Mouse (Mus musculus) urinary bladder, adult 2 months (tissue): ENCODE data around the gene Gmds. TPM values are rescaled to one million over a fixed set of nuclear protein-coding genes. Genes with fewer than 3 reads are reported as not detected.

Source experiments
- DNase-seq: peaks from one replicate; pipeline ENCODE4 v3.0.0; 2022; ENCODE audit warnings: low spot score
- polyA plus RNA-seq: library from polyadenylated mRNA; depleted of rRNA; stranded (reverse); fragments of >200 nt; gene quantifications from 2 replicates; pipeline ENCODE4 v1.2.3, GENCODE M21; 2012

The Gmds gene
- polyA plus RNA-seq, 1 experiment: 15.4 TPM

GRCm38 (mm10) chr13:32026226-32026975 is 312.1 kb downstream of the Gmds start:
- no peak for DNase-seq

DNA sequence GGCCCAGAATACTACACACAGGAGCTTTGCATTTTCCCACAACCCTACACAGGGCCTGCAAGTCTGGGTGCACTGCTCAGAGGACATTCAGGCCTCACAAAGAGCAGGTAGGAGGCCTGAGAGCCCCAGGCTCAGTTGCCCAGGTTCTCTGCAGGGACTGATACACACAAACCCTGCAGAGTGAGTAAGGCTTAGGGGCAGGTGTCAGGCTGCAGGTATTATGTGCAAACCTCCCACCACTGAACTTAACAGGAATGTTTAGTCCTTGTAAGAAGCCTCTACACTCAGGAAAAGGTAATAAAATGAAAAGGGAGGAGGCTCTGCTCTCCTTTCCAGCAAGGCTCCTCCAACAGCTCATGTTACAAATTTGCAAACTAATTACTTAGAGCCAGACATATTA is 313.7 kb downstream of the Gmds start:
- DNase-seq: no peak

DNA sequence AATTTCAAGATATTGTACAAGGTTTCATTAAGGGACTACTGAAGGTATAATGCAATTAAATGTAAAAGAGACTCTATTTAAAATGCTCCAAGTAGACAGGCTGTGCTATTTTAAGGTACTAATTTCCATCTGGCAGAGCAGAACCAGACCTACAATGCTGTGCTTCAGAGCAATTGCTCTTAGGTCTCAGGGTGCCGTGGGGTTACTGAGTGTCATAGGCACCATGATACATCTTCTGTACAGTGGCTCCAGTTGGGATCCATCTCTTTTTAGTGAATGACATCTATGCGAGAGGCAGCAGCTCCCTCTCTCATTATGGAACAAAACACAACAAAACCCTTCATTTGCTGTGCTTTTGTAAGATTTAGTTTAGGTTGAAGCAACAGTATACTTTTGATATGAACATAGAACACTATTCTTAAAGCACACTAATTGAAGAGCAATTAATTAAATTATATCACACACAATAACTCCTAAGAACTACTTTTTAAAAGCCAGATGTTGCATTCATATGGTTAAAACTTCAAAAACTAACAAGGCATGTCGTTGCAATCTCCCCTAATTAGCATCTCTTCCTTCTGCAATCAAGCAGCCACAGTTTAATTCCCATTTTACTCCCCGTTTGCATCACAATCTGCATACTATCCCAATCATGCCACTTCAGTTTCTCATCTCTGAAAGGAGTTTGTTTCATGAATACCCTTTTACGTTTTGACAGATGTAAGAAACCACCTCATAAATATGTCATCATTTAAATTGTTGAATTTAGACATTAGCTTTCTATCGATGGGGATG is 317.9 kb downstream of the Gmds start:
- no peak for DNase-seq

- no peak for DNase-seq
Measured at GRCm38 (mm10) chr13:32019256-32019620, 319.3 kb downstream of the Gmds start.

- DNase-seq: no peak
Measured at GRCm38 (mm10) chr13:32018518-32019255, 319.9 kb downstream of the Gmds start.

GRCm38 (mm10) chr13:32008802-32009201 is 329.7 kb downstream of the Gmds start:
- DNase-seq: no peak

DNA sequence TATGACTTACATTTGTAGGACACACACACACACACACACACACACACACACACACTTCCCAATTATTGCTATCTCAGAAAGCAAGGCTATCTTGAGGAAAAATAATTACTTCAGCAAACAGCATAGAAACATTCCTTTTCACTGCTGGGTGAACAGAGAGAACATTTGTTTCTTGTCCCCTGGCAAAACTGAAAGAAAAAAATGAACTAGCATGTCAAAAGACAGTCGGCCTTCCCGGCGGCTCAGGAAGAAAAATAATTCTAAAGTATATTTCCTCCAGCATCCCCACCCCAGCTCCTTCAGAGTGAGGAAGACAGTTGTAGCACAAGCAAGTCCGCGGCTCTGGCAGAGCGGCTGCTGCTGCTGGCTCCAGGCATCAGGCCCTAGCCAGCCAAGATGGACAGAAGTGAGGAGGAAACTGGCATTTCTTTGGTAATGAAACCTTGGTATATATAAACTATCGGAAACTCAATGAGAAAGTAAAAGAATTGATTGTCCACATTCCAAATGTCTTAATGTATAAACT is 330.4 kb downstream of the Gmds start:
- DNase-seq: no peak

DNA sequence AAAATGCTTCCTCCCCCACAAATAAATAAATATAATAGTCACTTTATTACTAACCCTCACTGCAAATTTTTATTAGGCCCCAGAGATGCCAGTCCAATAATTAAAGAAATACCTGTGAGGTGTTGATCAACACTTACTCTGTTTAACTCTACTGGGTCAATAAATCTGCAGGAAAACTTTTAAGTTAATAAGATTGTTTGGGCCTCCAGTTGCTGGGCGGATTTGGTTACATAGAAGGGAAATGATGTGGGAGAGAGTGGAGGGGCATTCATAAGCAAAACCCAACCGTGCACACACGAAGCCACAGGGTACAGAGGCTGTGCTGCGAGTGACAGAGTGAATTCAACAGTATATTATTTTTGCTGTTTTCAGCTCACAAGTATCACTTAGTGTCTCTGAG is 345.1 kb downstream of the Gmds start:
- DNase-seq: no peak

DNA sequence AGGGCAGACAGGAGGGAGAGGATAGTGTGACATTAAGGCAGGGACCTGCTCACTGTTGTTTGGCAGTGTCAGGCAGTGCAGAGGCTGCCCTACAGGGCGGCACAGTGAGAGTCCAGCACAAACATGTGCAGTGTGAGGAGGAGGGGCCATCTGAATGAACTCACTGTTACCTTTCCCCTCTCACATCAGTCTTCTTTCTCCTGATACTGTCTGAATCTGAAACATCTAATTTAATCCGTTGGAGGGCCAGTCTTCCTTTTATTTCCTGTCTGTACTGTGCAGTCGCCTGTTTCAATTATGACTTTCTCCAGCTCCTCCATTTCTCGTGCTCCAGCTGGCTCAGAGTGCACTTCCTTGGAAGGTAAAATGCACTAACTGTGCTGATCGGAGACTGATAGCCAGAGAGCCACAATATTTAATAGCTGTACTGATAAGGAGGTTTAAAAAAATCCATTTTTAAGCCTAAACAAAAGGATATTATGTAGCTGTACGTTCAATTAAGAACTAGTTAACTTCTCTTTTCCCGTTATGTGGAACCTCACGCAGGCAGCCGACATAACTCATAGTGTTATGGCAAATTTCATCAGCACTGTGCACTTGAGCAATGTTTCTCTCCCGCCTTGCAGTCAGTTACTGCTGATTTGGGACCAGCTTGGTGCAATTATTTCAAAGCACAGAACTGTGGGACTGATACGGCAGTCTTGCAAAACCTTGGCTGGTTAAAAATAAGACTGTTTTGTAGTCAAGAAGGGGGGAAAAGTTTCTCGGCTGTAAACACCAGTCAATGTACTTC is 345.9 kb downstream of the Gmds start:
- no peak for DNase-seq

DNA sequence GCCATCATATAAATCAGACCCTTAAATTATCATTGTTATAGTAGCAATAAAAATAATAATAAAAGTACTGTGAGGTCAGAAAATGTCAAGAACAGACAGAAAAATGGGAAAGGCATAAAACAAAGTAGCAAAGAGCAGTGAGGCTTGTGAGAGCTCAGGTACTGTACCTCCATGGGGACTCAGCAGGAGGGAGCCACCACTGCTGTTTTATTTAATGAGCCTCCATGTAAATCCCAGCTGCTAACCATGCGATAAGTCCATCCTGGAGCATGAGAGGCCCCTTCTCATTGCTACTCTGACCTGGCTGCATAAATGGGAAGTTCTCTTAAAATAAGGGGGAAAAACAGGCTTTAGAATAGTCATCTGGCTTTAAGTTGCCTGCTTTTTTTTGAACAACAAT is 357.3 kb downstream of the Gmds start:
- no peak for DNase-seq

DNA sequence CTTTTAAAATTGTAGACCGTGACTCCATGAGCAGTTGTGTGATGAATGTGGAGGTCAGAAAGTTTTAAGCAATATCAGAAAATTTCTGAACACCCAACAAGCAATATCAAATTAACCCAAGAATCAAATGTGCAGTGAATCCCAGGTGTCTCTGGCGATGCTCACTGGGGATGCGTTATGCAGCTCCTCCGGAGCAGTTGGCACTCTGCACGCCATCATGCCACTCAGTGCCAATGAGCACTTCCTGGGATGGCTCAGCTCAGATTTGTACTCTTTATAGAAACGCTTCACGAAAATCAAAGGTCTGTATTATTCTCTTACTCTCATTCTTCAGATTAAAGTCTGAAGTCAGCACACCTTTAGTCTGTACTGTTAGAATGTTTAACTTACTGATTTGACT is 360.4 kb downstream of the Gmds start:
- no peak for DNase-seq

DNA sequence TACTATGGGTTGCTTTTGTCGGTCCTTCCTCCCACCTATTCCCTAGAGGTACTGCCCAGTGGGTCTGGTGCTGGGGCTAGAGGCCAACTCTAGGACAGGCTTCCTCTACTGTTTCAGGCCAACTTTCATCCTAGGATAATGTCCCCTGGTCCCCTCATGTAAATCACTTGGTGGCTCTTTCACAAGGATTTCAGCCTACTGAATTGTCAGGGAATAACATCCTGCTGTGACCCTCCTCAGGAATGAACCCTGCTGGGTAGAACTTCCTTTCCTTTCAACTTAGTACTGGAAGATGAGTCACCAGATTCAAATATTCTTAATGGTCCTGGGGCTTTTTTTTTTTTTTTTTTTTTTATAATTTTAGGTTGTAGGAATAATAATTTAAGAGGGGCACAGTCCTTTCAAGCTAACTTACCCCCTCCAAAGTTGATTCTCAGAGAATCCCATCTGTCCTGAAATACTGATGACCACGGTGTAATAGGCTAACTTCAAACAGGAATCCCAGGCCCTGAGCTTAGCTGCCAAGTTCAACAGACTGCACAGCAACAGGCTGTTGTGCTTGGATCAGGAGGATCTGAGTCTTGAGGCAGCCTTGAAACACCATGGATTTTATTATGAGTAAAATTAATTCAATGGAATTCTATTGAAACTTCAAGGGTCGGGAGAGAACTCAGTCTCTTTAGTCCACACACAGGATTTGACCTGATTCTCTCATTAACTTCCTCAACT is 363.6 kb downstream of the Gmds start:
- no peak for DNase-seq

- no peak for DNase-seq
Measured at GRCm38 (mm10) chr13:31971040-31971501, 367.5 kb downstream of the Gmds start.

- no peak for DNase-seq
Measured at GRCm38 (mm10) chr13:31968272-31968671, 370.3 kb downstream of the Gmds start.

GRCm38 (mm10) chr13:31966931-31967532 is 371.5 kb downstream of the Gmds start:
- no peak for DNase-seq

GRCm38 (mm10) chr13:31960514-31960913 is 378.0 kb downstream of the Gmds start:
- no peak for DNase-seq

DNA sequence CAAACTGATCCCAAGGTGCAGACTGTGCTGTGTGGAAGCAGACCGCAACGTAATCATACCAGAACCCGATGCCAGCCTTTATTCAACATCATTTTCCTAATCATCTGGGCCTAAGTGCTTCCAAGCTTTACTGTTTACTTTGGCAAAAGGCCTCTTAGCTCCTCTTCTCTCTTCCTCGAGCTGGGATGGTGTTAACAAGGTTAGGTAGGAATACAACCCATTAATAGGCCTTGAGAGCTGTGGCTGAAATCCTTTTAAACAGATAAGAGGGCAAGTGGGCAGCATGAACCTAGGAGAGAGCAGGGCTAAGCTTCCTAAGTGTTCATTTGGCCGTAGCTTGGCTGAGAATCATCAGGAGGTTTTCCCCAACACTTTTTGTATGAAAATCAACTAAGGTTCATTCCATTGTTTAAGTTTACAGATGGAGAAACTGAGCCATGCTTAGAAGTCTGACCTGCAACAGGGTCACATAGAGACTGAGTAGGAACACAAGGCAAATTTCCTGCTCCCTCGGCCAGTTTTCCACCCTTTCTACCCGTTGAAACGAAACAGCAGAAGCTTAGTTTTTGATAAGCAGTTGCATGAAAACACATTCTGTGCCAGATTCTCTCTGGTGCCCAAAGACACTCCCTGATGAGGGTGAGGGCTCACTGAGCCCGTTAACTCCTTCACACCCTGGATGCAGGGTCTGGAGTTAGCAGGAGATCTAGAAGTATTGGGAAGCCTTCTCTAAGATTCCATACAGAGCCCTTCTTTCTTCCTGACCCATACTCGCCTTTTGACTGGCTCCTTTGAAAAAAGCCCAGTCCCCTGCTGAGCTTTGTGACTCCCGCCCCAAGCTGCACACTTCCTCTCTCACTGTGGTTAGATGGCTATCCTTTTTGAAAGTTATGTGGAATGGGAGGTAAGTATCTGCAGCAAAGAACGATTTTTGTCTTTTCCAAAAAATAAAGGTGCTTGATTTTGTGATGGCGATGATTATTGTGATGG is 379.9 kb downstream of the Gmds start:
- no peak for DNase-seq

GRCm38 (mm10) chr13:31956584-31956983 is 382.0 kb downstream of the Gmds start:
- DNase-seq: no peak

GRCm38 (mm10) chr13:31956112-31956511 is 382.4 kb downstream of the Gmds start:
- no peak for DNase-seq
